Mouse (Mus musculus) lung, postnatal 14 days (tissue): ENCODE results near the gene Ankrd28.
A peak's percentile ranks its signal among the peaks of the same experiment; 100 is the strongest.

ENCODE experiments used
- DNase-seq: peaks from one replicate; pipeline ENCODE4 v3.0.0; 2021

Gene Ankrd28

DNA sequence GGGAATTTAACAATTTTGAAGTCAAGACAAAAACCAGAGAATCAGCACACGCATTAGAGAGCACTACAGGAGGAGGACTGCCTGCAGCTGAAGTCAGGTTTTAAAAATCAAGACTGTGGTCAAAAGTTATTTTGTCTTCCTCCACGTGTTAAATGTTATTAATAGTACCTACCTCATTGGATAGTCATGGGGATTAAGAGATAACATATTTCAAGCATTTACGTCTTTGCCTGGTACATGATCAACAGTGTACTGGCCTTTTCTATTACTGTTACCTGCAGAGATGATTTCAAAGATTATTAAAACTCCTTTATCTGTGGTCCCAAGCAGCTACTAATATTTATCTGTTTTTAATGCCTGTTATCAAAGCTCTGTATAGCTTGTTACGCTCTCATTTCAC lies 132.7 kb downstream of the Ankrd28 start:
- no peak for DNase-seq

DNA sequence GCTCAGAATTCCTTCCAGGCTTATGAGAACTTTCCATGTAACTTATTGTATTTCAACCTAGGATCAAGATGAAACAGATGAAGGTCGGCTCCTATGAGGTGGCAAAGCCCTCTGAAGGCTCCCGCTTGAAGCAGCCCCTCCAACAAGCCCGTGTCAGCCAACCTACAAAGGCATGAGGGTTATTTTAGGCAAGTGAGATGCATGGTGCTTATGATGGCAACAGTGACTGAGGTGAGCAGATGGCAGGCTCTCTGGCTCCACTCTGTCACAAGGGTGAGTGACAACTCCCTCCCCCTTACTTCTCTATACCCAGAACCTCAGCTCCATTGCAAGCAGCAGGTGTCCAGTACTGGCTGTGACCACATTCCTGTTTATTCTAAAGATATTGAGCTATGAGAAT lies 133.1 kb downstream of the Ankrd28 start:
- no peak for DNase-seq

DNA sequence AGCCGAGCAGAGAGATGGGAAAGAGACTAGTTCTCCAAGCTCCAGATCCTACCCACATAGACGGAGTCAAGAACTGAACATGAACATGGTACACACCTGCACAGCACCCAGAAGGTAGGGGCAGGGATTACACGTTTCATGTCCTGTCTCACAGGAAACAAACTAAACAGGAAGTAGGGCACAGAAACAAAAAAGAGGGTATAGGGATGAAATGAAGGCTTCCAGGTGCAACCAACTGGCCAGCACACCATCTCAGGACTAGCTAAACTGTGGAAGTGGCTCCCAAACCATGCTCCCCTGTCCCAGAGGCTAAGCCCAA lies 133.5 kb downstream of the Ankrd28 start:
- no peak for DNase-seq

DNA sequence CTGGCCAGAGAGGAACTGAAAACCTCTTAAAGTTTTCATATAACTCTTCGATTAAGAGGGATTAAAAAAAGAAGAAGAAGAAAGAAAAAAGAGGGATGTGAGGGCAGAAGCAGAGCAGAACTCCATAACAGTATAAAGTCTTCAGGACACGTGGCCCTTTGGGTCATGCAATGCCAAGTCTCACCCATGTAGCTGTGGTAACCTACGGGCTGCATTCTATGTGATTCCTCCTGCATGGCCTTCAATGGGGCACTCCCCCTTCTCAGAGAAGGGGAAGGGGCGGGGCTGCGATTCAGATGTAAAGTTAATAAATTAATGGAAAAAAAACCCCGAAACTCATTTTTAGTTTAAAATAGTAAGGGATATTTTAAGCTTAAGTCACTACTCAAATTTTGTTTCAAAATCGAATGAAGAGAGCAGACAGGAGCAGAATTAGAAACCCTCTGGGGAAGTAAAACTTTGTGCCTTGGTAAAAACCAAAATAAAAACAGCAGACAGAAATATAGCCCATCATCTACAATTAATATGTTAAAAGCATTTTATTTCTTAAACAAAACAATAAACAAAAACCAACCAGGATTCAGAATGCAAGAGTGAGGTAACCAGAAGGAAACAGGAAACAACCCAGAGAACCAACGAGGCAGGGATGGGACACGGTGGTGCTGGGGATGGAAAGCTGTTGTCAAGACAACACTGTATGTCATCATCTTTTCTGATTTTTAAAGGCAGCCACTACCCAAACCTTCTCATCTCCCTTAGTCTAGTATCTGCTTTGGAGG lies 134.1 kb downstream of the Ankrd28 start:
- no peak for DNase-seq

DNA sequence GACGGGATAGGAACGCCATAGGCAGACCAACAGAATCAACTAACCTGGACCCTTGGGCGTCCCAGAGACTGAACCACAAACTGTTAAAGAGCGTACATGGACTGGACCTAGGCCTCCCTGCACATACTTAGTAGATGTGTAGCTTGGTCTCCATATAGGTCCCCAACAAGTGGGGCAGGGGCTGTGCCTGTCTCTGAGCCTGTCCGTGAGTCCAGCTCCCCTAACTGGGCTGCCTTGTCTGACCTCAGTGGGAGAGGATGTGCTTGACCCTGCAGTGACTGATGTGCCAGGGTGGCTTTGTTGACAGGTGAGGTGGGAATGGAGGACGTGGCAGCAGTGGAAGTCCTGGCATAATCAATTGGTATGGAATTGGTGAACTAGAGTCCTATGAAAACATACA lies 137.9 kb downstream of the Ankrd28 start:
- DNase-seq = no peak

DNA sequence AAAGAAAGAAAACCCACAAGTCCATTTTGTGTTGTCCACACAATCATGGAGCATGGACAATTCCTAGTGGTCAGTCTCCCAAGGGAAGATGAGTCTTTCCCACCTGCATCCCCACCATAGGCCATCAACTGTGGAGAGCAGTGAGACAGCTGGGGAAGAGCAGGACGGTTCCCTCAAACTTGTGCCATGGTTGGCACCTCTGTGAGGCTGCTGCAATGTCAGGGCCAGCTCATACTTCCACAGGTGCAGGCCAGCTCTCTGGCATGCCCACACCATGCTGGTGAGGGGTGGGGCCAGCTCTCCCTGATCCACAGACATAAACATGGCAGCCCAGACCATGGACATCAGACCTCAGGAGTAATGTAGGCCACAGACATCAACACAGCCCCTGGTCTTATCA lies 144.2 kb downstream of the Ankrd28 start:
- no peak for DNase-seq

DNA sequence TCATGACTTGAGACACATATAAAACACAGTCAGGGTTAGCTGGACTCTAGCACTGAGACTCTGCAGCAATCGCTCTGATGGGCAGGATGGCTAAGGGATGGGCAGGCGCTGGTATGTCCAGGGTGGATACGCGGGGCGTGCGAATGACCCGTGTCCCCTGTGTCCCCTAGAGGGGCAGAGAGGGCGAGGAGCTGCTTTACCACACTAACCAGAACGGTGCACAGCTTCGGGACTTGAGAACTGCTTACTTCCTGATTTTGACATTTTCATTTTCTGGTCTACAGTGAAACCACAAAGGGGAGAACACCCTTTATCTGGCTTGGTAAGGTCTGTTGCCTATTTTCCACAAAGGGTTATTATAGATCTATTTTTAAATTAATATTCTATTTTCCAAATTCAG lies 144.8 kb downstream of the Ankrd28 start:
- DNase-seq = no peak

DNA sequence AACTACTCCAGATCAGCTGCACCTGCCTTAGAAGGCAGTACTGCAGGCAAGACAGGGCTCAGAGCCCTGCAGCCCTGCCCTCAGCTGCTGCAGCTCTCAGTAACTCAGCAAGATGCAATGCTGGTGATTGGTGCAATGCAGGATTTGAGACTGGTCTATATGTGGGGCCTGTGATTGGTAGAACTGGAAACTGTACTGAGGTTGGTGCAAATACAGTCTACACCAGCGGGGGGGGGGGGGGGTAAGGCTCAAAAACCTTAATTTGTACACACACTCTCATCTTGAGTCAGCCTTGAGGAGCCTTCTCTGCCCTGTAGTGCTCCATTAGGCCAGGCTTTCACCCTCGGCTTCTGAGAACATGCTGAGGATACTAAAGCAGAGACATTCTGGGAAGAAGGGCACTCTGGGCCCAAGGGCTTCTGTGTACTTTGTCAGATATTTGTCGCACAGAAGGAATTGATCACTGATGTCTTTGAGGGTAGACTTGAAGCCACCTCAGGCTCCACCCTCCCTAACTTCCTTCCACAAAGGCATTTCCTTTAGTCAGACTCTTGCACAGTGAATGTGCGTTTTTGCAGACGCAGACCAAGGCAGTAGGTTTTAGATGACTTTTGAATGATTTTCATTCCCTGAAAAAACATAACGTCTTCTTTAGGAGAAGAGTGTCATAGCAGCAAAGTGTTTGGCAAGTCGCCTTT lies 146.0 kb downstream of the Ankrd28 start:
- DNase-seq = no peak

DNA sequence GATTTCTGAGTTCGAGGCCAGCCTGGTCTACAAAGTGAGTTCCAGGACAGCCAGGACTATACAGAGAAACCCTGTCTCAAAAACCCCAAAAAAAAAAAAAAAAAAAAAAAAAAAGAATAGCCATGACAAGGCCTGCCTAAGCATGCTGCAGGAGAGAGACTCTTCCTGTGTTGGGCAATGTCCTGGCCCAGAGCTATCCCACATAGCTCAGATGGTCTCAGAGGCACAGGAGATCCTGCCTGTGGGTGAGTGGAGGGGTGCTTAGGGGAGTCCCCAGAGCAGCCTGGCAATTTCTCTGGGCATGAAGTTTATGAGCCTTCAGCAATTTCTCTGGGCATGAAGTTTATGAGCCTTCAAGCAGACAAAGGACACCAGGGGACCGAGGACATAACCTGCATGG lies 146.8 kb downstream of the Ankrd28 start:
- no peak for DNase-seq

DNA sequence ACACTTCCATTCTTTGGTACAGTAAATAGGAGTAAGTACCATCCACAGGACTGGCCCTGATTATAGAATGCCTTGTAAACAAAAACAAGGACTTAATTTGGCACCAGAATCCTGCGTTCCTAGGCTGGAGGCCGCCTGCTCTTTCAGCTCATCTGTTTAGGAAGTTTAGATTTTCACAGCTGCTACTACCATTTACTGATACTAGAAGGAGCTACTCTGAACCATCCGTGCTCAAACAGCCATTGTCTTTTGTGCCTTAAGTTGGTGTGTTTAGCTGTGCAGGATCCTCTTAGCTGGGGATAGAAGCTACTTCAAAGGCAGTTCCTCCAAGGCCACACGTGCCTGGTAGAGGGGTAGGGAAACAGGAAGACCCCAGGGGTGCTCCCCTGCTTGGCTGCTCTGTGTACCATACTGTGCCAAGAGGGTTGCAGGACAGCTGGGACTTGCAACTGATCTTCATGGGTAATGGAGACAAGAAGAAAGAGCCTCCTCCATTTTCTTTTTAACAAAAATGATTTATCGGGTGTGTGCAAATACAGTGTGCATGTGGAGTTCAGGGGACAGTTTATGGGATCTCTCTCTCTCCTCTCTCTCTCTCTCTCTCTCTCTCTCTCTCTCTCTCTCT lies 148.4 kb downstream of the Ankrd28 start:
- no peak for DNase-seq

DNA sequence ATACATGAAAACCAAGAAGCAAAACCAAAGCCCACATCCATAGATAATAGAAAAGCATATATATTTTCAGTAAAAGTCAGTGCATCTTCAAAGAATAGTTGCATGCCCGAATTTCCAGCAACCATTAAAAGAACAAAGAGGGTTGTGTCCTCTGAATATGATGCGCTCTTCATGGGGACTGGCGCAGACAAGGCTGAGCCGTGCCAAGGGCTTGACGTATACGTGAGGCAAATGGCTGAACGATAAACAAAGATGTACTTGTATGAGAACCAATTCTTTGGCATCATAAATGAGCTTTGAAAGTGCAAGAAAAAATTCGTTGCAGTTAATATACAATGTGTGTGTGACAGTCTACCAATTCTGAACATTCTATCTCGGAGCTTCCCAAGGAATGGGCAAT lies 149.2 kb downstream of the Ankrd28 start:
- DNase-seq = no peak

DNA sequence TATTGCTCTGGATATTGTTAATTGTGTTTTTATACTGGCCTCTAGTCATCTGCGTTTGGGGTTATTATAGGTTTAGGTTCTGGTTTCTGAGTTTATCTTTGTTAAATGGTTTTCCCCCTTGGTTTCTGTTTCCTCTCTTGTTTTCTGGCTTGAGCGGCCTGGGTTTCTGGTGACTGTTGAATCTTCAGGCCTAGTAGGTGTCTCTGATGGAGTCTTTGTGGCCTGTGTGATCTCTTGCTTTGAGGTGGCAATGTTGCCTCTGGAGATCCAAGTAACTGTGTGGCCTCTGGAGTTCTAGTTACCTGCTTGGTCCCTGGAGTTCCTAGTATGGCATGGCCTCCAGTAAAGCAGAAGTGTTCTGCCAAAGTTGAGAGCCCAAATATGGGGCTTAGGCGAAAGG lies 149.8 kb downstream of the Ankrd28 start:
- no peak for DNase-seq

DNA sequence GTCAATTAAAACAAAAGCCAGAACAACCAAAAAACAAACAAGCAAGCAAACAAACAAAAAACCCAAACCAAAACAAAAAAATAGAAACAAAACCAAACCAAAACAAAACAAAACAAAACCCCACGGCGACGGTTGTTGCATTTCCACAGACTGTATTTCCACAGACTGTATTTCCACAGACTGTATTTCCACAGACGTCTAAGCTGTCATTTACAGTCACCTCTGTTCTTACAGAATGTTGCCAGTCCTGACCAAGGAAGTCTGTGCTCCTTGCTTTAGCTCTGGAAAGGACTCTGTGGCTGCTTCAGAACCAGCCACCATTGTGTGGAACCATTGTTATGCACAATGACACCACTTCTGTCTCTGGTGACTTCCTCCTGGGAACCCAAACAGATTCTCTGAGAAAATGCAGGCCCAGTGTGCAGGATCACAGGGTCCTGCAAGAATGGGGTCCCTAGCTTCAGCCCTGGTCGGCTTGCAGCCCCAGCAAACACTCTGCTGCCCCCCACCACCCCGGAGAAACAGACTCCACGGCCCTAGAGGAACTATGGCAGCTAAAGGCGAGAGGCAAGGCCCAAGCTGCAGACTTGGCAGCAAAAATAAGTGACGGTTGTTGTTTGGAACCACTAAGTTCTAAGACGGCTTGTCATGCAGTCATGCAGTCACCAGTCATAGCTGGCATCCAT lies 158.7 kb downstream of the Ankrd28 start:
- no peak for DNase-seq

DNA sequence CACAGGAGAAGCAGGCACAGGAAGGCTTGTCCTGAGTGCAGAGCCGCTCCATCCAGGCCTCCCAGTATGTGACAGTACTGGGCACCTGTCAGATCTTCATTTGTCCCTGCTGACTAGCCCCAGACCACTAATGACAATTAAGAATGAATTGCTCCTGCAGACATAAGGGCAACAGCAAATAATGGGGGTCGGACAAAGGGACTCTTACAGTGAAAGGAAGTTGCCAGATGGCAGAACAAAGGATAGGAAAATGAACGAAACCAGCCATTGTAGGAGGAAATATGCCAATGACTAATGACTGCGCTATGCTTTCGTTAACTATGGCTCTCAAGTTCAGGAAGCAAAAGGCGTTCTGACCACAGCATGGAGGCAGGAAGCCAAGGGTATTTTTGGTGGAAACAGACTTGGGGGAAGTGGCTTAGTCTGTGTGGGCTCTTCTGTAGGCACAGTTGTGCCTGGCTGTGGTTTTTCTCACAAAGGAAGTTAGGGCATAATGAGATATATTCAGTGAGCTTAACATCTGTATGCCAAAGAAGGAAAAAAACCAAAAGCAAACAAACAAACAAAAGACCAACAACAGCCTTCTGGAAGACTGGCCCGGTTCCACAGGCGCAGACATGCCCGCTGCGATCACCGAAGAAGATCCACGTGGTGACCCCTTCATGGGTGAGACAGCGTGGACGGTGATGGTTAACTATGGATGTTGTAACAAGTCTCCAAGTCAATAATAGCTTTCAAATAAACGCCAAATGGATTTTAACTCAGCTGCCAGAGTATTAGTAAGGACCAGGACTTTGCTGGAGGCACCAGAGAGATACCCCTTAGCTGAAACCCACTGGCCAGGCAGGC lies 160.6 kb downstream of the Ankrd28 start:
- peak; percentile 57 for DNase-seq

DNA sequence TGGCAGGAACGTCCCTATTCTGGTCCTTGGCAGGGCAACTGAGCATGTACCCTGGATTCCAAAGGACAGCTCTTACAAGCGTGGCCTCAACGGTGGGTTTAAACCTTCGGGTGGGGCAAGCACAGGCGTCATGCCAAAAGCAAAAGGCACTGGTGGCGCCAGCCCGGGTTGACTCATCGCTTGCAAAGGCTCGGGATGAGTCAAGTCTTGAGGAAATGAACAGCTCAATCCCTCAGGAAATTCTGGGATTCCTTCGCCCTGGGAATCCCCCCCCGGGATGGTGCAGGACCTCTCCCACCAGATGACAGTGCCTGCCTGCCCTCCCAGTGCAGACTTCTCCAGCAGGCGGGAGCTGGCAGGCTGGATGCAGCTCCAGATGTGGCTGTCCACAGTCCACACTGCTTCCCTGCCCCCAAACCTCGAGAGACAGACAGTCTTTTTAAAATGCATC lies 161.3 kb downstream of the Ankrd28 start:
- peak; percentile 70 for DNase-seq

DNA sequence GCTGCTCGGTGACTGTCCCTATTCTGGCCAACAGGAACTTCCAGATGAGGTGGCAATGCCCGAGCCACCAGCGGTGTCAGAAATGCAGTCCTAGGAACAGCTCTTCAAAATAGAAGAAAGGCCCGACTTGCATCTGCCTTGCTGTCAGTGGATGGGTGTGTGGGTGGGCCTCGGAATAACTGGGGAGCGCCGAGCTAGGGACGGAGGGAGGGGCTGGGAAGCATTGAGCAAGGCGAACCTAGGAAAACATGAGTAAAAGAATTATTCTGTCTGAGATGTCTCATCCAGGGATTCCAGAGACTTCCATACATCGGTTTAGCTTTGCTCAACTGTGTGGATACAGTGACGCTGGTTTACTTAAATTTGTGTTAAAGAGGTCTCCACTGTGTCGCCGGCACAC lies 162.1 kb downstream of the Ankrd28 start:
- DNase-seq = no peak

DNA sequence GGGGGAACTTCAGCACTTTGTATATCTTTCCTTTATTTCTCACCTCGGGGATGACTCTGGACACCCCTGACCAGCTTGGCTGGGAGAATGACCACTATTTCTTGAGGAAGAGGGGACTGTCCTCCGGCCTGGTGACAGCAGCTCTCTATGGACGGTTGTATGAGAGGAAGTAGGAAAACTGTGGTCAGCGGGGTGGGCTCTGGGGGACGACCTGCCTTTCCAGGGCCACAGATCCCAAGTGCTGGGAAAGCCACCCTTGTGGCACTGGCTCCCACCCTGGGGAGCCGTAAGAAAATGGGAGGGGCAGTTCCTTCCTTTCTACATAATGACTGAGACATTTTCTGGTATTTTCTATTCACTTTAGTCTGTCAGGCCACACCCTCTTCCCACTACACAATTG lies 162.7 kb downstream of the Ankrd28 start:
- no peak for DNase-seq

DNA sequence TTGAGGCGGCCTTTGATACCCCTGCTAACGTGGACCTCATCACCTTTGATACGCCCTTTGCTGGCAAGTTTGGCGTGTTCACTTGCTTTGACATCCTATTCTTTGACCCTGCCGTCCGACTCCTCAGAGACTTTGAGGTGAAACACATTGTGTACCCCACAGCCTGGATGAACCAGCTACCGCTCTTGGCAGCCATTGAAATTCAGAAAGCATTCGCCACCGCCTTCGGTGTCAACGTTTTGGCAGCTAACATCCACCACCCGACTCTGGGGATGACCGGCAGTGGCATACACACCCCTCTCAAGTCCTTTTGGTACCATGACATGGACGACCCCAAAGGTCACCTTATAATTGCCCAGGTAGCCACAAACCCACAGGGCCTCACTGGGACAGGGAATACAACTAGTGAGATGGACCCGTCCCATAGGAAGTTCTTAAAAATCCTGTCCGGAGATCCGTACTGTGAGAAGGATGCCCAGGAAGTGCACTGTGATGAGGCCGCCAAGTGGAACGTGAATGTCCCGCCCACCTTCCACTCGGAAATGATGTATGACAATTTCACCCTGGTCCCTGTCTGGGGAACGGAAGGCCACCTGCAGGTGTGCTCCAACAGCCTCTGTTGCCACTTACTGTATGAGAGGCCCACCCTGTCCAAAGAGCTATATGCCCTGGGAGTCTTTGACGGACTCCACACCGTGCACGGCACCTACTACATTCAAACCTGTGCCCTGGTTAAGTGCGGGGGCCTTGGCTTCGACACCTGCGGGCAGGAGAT lies 163.3 kb downstream of the Ankrd28 start:
- no peak for DNase-seq

DNA sequence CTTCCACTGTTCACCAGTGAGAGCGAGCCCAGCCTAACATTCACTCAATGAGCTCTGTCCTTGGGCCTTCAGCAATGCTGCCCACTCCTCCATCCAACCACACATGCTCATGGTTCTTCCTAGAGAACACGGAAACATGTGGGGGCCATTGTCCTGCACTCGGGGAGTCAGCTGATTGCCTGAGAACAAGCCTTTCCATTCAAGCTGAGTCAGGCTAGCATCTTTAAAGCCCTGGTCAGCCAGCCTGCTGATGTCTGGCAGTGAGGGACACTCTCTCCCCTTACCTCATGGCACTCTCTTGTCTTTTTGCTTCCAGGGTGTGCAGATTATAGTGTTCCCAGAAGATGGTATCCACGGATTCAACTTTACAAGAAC lies 164.9 kb downstream of the Ankrd28 start:
- no peak for DNase-seq

DNA sequence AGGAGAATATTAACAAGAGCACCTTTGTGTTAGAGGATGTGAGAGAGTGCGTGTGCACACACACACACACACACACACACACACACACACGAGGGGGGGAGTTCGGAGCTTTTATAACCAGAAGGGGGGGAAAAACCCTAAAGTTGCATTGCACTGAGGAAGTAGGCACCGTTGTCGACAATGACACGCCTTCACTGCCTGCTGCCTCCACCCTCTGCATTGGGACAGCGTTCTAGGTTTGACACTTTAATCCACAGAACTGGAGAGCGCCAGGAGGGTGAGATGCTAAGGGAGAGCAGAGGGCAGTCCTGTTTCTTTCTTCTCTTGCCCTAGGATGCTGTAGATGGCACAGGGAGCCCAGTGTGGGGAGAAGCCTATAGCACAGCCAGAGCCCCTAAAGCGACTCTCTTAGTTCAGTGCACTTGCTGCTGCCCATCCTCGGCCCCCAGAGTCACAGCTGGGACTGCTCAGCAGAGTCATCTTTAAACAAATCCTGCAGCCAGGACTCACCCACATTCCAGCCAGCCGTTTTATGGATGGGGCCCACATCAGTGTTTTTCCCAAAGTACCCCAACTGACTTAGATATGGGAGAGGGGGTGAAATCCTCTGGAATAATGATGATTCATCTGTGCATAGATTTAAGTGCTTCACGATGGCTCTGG lies 165.4 kb downstream of the Ankrd28 start:
- no peak for DNase-seq

DNA sequence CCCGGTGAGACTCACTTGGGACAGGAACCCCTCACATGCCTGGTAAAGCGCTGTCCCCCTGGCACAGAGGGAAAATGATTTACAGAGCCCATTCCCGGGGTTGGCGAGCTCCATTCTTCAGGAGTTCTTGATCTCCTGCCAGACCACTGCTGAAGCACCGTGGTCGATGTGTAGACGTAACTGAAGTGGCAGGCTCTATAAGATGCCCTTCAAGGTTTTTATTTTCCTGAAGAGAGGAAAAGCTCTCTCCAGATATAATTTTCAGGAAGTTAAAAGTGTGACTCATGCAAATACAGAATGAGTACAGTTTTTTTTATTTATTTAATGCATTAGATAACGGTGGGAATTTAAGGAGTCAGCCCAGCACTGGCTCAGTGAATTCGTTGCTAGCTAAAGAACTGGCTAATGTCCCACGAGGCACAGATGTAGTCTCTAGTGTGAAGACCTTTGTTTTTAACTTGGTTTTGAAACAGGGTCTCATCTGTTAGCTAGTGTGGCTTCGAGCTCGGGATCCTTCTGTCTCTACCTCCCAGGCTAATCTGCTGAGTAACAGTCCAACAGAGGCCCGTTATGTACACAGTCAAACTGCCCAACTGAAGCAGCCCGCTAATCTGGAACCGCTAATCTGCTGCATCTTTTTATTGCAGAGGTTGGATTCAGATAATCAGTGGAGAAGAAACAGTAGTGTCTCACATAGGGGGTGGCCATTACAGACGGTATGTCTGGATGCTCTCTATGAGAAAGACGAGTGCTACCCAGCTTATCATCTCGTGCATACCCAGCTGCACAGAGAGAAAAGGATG lies 166.2 kb downstream of the Ankrd28 start:
- DNase-seq = no peak
